Mouse (Mus musculus): ENCODE data around the gene Paox.
A peak's percentile ranks its signal among the peaks of the same experiment; 100 is the strongest.

The Paox gene

GRCm38 (mm10) chr7:140115583-140116328 lies at the start of gene Paox:
Paox (plus strand) TSS chr7:140115799.
- DNase-seq (ENCODE audit: low read depth in 1 of 2, low spot score in 2 of 2), result peak in 1 of 2 experiments; percentile 34

- DNase-seq (ENCODE audit: low read depth in 1 of 2, low spot score in 2 of 2), result no peak
These were observed 48.2 kb upstream of the Paox start for GRCm38 (mm10) chr7:140067397-140067796.

- DNase-seq (ENCODE audit: low read depth in 1 of 2, low spot score in 2 of 2), result no peak
These were observed 45.4 kb upstream of the Paox start for GRCm38 (mm10) chr7:140070042-140070711.

- DNase-seq (ENCODE audit: low read depth in 1 of 2, low spot score in 2 of 2), result no peak
These were observed 37.9 kb upstream of the Paox start for GRCm38 (mm10) chr7:140077698-140078097.

- DNase-seq (ENCODE audit: low read depth in 1 of 2, low spot score in 2 of 2), result peak in 1 of 2 experiments; percentile 40
These were observed 36.9 kb upstream of the Paox start for GRCm38 (mm10) chr7:140078711-140079110.

- DNase-seq (ENCODE audit: low read depth in 1 of 2, low spot score in 2 of 2), result peak in 1 of 2 experiments; percentile 31
These were observed 35.0 kb upstream of the Paox start for GRCm38 (mm10) chr7:140080503-140081156.

- no peak for DNase-seq (ENCODE audit: low read depth in 1 of 2, low spot score in 2 of 2)
These were observed 34.0 kb upstream of the Paox start for GRCm38 (mm10) chr7:140081408-140082241.

- DNase-seq (ENCODE audit: low read depth in 1 of 2, low spot score in 2 of 2), result no peak
These were observed 33.3 kb upstream of the Paox start, which contains the start of gene Caly for GRCm38 (mm10) chr7:140082242-140082678. Caly (minus strand) TSS chr7:140082548.

- DNase-seq (ENCODE audit: low read depth in 1 of 2, low spot score in 2 of 2), result no peak
These were observed 25.0 kb upstream of the Paox start for GRCm38 (mm10) chr7:140090601-140091000.

- DNase-seq (ENCODE audit: low read depth in 1 of 2, low spot score in 2 of 2), result no peak
These were observed 22.6 kb upstream of the Paox start, which contains the start of gene Prap1 for GRCm38 (mm10) chr7:140092924-140093528. Prap1 (plus strand) TSS chr7:140093395.

- DNase-seq (ENCODE audit: low read depth in 1 of 2, low spot score in 2 of 2), result no peak
These were observed 20.6 kb upstream of the Paox start for GRCm38 (mm10) chr7:140094954-140095353.

GRCm38 (mm10) chr7:140095556-140095955 lies 20.0 kb upstream of the Paox start:
- DNase-seq (ENCODE audit: low read depth in 1 of 2, low spot score in 2 of 2), result no peak

GRCm38 (mm10) chr7:140096055-140096454 lies 19.5 kb upstream of the Paox start:
- no peak for DNase-seq (ENCODE audit: low read depth in 1 of 2, low spot score in 2 of 2)

GRCm38 (mm10) chr7:140098466-140098865 lies 17.1 kb upstream of the Paox start:
- DNase-seq (ENCODE audit: low read depth in 1 of 2, low spot score in 2 of 2), result no peak

GRCm38 (mm10) chr7:140101498-140101897 lies 14.1 kb upstream of the Paox start:
- no peak for DNase-seq (ENCODE audit: low read depth in 1 of 2, low spot score in 2 of 2)

GRCm38 (mm10) chr7:140101993-140102860 lies 13.4 kb upstream of the Paox start, which contains the start of gene Fuom:
Fuom (minus strand) TSS chr7:140102441.
- DNase-seq (ENCODE audit: low read depth in 1 of 2, low spot score in 2 of 2), result peak in 1 of 2 experiments; percentile 70

- no peak for DNase-seq (ENCODE audit: low read depth in 1 of 2, low spot score in 2 of 2)
These were observed 11.6 kb upstream of the Paox start for GRCm38 (mm10) chr7:140104009-140104408.

GRCm38 (mm10) chr7:140111943-140112342 lies 3.7 kb upstream of the Paox start:
- no peak for DNase-seq (ENCODE audit: low read depth in 1 of 2, low spot score in 2 of 2)

- DNase-seq (ENCODE audit: low read depth in 1 of 2, low spot score in 2 of 2), result peak; percentile 86
These were observed 893 bp downstream of the Paox start, which contains the start of gene Echs1 for GRCm38 (mm10) chr7:140116329-140117054. Echs1 (minus strand) TSS chr7:140116476.

All from monocyte, adult 2 months (primary cell).